Mouse (Mus musculus) cerebellum, adult (tissue): ENCODE data around the gene Abcb8.

Source experiments
- ATAC-seq: cut with Nextera tagmentation; 2 replicates; pipeline ENCODE4 v1.9.2; 2017; ENCODE audit warnings: mild to moderate bottlenecking, moderate library complexity, mixed read lengths; ENCODE audit not compliant: insufficient number of reproducible peaks, low FRiP score, low TSS enrichment

Gene Abcb8

GRCm38 (mm10) chr5:24393392-24393997, at the start of gene Abcb8:
Abcb8 (plus strand) TSS chr5:24393663.
- no peak for ATAC-seq

DNA sequence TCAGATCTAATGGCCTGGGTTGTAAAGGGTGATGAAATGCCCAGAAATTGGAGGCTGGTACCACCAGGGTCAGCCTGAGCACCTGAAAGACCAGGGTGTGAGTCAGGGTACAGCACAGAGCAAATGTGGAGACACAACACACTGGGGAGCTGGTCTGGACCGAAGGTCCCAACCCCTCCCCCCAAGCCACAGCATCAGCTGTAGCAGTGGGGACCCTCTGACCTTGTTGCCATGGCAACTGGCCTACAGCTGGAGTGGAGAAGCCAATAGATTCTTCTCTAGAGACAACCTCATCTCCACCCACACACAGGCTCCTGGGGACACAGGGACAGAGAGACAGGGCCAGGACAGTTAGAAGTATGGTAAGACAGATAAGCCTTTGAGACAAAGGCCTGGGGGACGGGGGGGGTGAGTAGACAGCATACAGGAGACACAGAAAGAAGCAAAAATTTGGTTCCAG, 49.5 kb upstream of the Abcb8 start:
- ATAC-seq: no peak

GRCm38 (mm10) chr5:24344477-24345051, 48.9 kb upstream of the Abcb8 start:
- ATAC-seq: no peak

DNA sequence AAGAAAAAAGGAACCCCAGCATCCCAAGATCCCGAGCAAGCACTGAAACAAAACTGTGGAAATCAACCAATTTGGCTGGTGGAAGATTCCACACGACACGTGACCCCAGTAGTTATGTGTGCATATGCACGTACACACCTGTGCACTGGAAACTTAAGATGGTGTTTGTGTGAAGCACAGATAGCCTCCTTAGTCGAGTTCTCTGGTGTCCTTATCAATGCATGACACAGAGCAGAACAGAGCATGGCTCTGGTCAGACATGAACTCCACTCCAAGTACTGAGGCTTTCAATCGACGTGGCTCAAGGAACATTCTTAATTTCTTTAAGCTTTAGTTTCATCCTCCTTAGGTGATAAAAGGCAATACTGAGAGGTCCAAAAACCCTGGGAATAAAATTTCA, 47.1 kb upstream of the Abcb8 start:
- ATAC-seq: no peak

DNA sequence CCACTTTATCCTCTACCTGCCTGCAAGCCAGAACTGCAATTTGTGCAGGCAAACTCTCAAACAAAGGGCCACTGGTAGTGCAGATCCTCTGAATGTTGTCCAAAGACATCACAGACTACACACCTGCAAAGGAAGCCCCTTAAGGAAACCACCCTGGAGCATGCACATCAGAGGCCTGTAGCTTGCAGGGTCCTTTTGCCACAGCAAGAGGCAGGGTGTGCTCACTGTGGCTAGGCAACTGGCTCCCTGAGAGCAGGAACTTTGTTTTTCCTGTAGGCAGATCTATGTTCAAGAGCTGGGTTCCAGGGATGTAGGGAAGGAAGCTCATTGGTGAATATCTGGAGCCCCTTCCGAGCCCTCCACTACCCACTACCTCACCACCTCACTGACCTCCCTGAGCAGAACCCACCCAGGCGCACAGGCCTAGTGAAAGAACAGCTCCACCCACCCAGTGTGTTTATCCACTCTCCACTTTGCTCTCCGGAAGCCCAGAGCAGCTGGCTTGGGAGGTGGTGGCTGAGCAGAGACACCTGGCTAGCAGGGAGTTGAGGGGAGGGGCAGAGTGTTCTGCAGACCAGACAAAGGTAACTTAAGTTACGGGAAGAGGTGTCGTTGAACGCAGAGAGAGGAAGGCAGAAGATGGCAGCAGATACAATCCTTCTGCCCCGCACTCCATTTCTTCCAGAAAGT, 46.1 kb upstream of the Abcb8 start:
- ATAC-seq: no peak

GRCm38 (mm10) chr5:24348128-24348527, 45.3 kb upstream of the Abcb8 start:
- peak; percentile 51; the same call in 1 of the 2 replicates for ATAC-seq

DNA sequence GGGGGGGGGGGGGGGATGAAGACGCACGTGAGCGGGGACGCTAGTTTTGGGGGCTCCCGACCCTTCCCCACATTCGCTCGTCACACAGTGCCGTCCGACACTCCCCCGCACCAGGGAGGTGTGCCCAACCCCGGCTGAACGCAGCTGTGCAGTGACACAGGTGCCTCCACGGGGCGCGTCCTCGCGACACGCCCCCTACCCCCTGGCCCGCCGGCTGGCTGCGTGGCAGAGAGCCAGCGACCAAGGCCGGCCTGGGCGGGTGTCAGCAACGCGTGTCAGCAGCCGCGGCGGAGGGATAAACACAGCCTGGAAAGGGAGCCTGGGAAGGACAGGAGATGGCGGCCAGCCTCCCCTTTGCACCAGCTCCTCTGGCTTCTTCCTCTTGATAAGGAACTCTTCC, 44.9 kb upstream of the Abcb8 start:
- ATAC-seq: no peak

- no peak for ATAC-seq
Observed at GRCm38 (mm10) chr5:24350073-24350472, 43.4 kb upstream of the Abcb8 start.

GRCm38 (mm10) chr5:24350531-24351250, 42.8 kb upstream of the Abcb8 start:
- no peak for ATAC-seq

GRCm38 (mm10) chr5:24351278-24351677, 42.2 kb upstream of the Abcb8 start, which contains the start of gene Kcnh2:
Kcnh2 (minus strand) TSS chr5:24351604.
- ATAC-seq: peak; percentile 13; the same call in 1 of the 2 replicates

- peak; percentile 80 for ATAC-seq
Observed at GRCm38 (mm10) chr5:24351701-24352171, 41.7 kb upstream of the Abcb8 start.

- 0 out of 2 replicates have a peak, but pooled peaks have one; percentile 3 for ATAC-seq
Observed at GRCm38 (mm10) chr5:24352251-24352859, 41.1 kb upstream of the Abcb8 start.

DNA sequence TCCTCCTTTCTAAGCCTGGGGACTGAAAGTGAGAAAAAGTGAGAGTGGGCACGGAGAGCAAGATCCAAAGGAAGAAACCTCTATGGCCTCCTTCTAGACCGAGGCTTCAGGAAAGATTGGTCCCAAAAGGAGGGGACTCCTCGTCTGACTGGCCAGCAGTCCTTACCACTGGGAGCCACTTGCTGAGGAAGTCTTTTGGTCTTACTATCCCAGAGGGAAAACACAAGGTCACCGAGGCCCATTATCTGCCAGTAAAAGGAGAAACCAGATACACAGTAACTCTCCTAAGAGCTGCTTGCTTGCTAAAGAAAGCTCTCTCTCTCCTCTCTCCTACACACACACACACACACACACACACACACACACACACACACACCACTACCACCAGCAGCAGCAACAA, 40.1 kb upstream of the Abcb8 start:
- no peak for ATAC-seq

- no peak for ATAC-seq
Observed at GRCm38 (mm10) chr5:24356764-24357163, 36.7 kb upstream of the Abcb8 start.

DNA sequence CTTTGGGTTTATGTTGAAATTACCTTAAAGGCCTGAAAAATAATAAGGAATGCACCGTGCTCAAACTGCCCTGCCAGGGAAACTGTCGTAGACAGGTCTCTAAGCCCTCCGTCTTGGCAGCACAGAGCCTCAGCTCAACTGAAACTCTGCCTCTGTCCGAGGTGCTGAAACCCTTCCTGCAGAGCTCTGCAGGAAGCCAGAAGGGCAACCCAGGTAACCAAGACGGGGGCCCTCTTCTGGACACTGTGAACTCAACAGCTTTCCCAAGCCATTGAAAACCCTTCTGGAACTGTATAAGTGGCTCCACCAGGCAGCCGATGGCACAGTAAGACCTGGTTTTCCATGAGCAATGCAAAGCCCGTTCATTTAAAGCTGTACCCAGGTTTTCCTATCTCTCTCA, 36.0 kb upstream of the Abcb8 start:
- no peak for ATAC-seq

DNA sequence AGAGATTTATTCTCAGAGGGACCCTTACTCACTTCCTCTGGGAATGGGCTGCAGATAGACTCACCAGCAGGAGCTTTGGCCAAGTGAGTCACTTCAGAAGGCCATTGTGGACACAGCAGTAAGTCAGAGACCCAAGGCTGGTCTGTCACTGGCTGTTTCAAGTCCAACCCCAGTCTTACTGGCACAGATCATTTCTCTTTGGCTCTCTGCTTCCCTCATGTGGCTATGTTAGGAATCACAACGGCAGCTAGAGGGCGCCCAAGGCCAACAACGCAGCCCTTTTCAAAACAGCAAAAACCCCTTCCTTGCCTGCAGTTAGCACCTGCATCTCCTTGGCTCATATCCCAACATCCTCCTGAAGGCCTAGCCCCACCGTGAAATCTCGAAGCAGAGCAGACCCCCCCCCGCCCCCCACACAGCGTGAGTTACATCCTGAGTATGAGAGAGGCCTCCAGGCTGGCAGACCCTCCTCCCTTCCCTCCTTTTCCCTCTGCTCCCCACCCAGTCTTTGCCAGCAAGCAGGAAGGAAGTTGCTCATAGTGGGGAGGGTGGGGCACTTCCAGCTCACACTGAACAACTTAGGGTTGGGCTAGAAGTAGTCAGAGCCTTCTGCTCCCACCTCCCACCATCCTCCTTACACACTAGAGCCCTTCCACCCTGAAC, 32.5 kb upstream of the Abcb8 start:
- peak; percentile 69 for ATAC-seq

DNA sequence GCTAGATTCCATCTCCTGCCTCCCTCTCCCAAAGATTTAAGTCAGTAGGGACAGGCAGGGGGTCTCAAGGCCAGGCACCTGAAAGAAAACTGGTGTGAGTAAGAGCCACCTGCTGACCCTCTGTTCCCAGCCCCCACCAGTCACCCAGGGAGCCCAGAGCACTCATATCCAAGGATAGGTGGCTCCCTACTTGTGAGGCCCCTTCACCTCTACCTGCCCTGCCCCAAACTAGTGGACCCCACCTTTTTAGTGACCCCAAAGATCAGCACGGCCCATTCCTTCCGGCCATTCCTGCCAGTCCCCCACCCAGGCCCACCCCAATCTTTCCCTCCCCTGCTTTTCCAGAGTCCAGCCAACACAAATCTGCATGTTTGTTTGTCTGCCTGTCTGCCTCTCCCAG, 30.0 kb upstream of the Abcb8 start:
- ATAC-seq: no peak

GRCm38 (mm10) chr5:24364061-24364460, 29.4 kb upstream of the Abcb8 start:
- no peak for ATAC-seq

- no peak for ATAC-seq
Observed at GRCm38 (mm10) chr5:24364508-24364907, 29.0 kb upstream of the Abcb8 start, which contains the start of gene Nos3. Nos3 (plus strand) TSS chr5:24364810.

DNA sequence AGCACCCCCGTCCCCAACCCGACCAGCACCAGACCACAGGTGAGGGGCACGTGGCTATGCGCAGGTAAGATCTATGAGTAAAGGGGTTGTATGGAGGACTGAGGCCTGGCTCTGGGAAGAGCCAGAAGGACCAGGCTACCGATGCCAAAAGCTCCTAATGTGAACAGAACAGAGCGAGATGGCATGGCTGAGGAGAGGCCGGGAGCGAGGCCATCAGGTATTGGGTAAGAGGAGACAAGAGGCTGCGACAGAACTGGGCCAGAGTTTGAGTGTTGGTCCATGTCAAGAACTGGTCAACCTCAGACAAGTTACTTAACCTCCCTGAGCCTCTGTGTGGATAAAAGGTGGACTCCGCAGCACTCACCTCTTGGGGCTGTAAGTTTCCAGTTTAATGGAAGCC, 28.5 kb upstream of the Abcb8 start:
- ATAC-seq: no peak
